Mouse (Mus musculus) MEL (cell line): ENCODE data around the gene Mettl5.

Experiments used
- CTCF ChIP-seq, 3 experiments: IDR thresholded peaks in 2 of 3; conservative IDR thresholded peaks in 1 of 3; 2 replicates each; pipeline ENCODE4 v1.5.1; 2011 to 2012; ENCODE audit warnings: low read length in 3 of 3, low read depth in 2 of 3, mild to moderate bottlenecking in 2 of 3, improper control_type of control experiment in 1 of 3, inconsistent platforms in 1 of 3, mixed read lengths in 1 of 3, moderate library complexity in 1 of 3; ENCODE audit not compliant: control insufficient read depth in 1 of 3, insufficient read depth in 1 of 3, poor library complexity in 1 of 3, severe bottlenecking in 1 of 3
- GATA1 ChIP-seq: IDR thresholded peaks from 2 replicates; pipeline ENCODE4 v1.6.1; 2011; ENCODE audit warnings: low read depth, low read length, improper control_type of control experiment
- MAFK ChIP-seq: IDR thresholded peaks from 2 replicates; pipeline ENCODE4 v1.6.1; 2011; ENCODE audit warnings: low read depth, mild to moderate bottlenecking, low read length, improper control_type of control experiment, borderline replicate concordance
- NELFE ChIP-seq: IDR thresholded peaks from 2 replicates; pipeline ENCODE4 v1.6.1; 2011; ENCODE audit warnings: low read depth, low read length, improper control_type of control experiment
- TAL1 ChIP-seq: IDR thresholded peaks from 2 replicates; pipeline ENCODE4 v1.6.1; 2012; ENCODE audit warnings: mild to moderate bottlenecking, inconsistent platforms, low read length, moderate library complexity, mixed read lengths
- TBP ChIP-seq: IDR thresholded peaks from 2 replicates; pipeline ENCODE4 v1.8.0; 2011; ENCODE audit warnings: low read depth, low read length, improper control_type of control experiment

DNA sequence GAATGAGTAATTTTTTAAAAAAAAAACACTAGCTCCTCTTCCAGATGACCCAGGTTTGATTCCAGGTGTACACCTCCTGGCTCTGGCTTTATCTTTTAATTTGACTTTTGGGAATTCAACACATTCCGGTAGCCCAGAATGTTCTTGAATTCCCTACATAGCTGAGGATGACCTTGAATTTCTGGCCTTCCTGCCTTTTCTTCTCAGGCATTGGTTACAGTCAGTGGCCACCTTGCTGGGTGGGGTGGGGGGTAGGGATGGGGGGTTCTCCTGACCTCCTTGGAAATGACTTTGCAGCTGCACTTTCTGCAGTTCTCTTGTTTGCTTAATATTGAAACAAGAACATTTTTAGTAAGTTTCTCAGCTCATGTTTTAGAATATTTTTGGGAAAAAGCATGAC is 7.7 kb upstream of the Mettl5 start:
- no peak for TF ChIP-seq NELFE
- TF ChIP-seq MAFK, result no peak
- no peak for TF ChIP-seq CTCF (IDR thresholded peaks at IDR 0.05 in 2 of 3, conservative IDR thresholded peaks at IDR 0.05 in 1 of 3; ENCODE audit: control insufficient read depth in 1 of 3, insufficient read depth in 1 of 3, low read depth in 2 of 3, low read length in 3 of 3, poor library complexity in 1 of 3, severe bottlenecking in 1 of 3)
- no peak for TF ChIP-seq GATA1
- TF ChIP-seq TBP, result no peak
- no peak for TF ChIP-seq TAL1
